Mouse (Mus musculus): ENCODE measurements around the gene Dnajb4.
"Not testable (repeated sequence)": the region's sequence is repeated elsewhere in the genome, so short reads cannot be mapped to it uniquely, and the experiment has no call there.

Gene Dnajb4

GRCm38 (mm10) chr3:152147085-152147831 lies 62.8 kb downstream of the Dnajb4 start:
- DNase-seq (ENCODE audit: low read depth, low spot score) = no peak

DNA sequence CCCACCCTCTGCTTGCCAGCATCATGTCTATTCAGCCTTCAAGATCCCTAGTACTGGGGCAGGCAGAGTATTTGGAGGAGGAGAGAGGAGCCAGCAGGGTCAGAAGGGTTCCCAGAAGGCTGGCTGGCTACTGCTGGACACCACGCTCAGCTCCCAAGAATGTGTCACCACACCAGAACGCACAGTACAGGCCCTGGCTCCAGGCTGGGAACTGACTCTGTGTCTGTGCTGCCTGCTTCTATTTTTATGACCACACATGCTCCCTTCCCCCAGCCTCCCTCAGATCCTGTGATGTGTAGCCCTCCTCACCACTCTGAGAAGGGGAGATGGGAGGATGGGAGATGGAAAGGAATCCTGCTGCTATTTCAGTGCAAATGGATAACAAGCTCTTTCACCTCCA lies 64.9 kb downstream of the Dnajb4 start:
- no peak for DNase-seq (ENCODE audit: low read depth, low spot score)

GRCm38 (mm10) chr3:152142989-152143695 lies 67.0 kb downstream of the Dnajb4 start:
- DNase-seq (ENCODE audit: low read depth, low spot score) = no peak

GRCm38 (mm10) chr3:152142146-152142545 lies 68.0 kb downstream of the Dnajb4 start:
- DNase-seq (ENCODE audit: low read depth, low spot score) = no peak

- not testable (repeated sequence) for DNase-seq (ENCODE audit: low read depth, low spot score)
These were observed 70.8 kb downstream of the Dnajb4 start for GRCm38 (mm10) chr3:152139308-152139707.

- peak; percentile 25 for DNase-seq (ENCODE audit: low read depth, low spot score)
These were observed 74.0 kb downstream of the Dnajb4 start for GRCm38 (mm10) chr3:152136106-152136505.

- DNase-seq (ENCODE audit: low read depth, low spot score) = no peak
These were observed 76.5 kb downstream of the Dnajb4 start for GRCm38 (mm10) chr3:152133621-152134020.

GRCm38 (mm10) chr3:152130963-152131362 lies 79.1 kb downstream of the Dnajb4 start:
- no peak for DNase-seq (ENCODE audit: low read depth, low spot score)

GRCm38 (mm10) chr3:152129426-152129825 lies 80.7 kb downstream of the Dnajb4 start:
- not testable (repeated sequence) for DNase-seq (ENCODE audit: low read depth, low spot score)

DNA sequence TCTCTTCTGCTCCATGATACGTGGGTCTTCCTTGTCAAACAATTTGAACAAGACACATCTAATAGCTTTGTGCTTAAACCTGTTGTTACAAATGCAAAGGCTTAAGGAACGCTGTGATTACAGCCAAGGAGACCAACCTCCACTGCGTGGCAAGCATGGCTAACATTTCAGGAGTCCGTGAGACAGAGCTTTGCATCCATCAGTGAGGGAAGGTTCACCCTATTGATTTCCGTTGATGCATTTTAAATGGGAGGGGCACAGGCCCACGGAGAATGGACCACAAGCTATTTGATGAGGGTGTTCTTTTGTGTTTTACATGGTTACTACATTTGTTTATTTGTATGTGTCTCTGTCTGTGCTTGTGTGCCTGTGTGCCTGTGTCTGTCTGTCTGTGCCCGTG lies 81.5 kb downstream of the Dnajb4 start:
- DNase-seq (ENCODE audit: low read depth, low spot score) = no peak

Data from ZHBTc4 (cell line).